Mouse (Mus musculus) embryonic facial prominence, embryonic 14.5 days (tissue): ENCODE results near the gene Mcfd2. TPM values are rescaled to one million over a fixed set of nuclear protein-coding genes. Genes with fewer than 3 reads are reported as not detected.

Source experiments
- ATAC-seq: fragments of 200-750 bp; cut with Nextera tagmentation; 2 replicates; pipeline ENCODE4 v1.8.0; 2017; ENCODE audit warnings: low read depth, moderate number of reproducible peaks, moderate TSS enrichment
- DNase-seq: peaks from one replicate; pipeline ENCODE4 v3.0.0-alpha.2; 2015; ENCODE audit warnings: low spot score
- H3K27ac ChIP-seq: fragments of 300-500 bp; sonication (generic); replicated peaks from 2 replicates; pipeline ENCODE4 v1.5.1; 2014; ENCODE audit warnings: low read depth, mild to moderate bottlenecking, low read length, moderate library complexity
- H3K27me3 ChIP-seq: fragments of 300-500 bp; sonication (generic); replicated peaks from 2 replicates; pipeline ENCODE4 v1.6.1; 2014; ENCODE audit warnings: low read length; ENCODE audit not compliant: control insufficient read depth, insufficient read depth
- H3K36me3 ChIP-seq: fragments of 300-500 bp; sonication (generic); 2 replicates; pipeline ENCODE4 v1.6.1; 2014; ENCODE audit warnings: low read length, mixed read lengths; ENCODE audit not compliant: control insufficient read depth, insufficient read depth
- H3K4me1 ChIP-seq: fragments of 300-500 bp; sonication (generic); 2 replicates; pipeline ENCODE4 v1.6.1; 2014; ENCODE audit warnings: antibody characterized with exemption, low read length; ENCODE audit not compliant: control insufficient read depth, insufficient read depth
- H3K4me2 ChIP-seq: fragments of 300-500 bp; sonication (generic); 2 replicates; pipeline ENCODE4 v1.6.1; 2014; ENCODE audit warnings: low read depth, mild to moderate bottlenecking, low read length, moderate library complexity, mixed read lengths
- H3K4me3 ChIP-seq: fragments of 300-500 bp; sonication (generic); 2 replicates; pipeline ENCODE4 v1.5.1; 2014; ENCODE audit warnings: low read depth, mild to moderate bottlenecking, low read length
- H3K9ac ChIP-seq: fragments of 300-500 bp; sonication (generic); 2 replicates; pipeline ENCODE4 v1.6.1; 2014; ENCODE audit warnings: low read depth, mild to moderate bottlenecking, low read length, moderate library complexity, mixed read lengths
- H3K9me3 ChIP-seq: fragments of 300-500 bp; sonication (generic); 2 replicates; pipeline ENCODE4 v1.6.1; 2016; ENCODE audit warnings: low read length; ENCODE audit not compliant: control insufficient read depth
- WGBS: fragments of 180-500 bp; shearing (Covaris S2); extraction: QIAGEN DNeasy Blood & Tissue Kit; methylation state at CpG from one replicate; pipeline ENCODE4 v1.1.7; 2014; 5-methylcytosine and 5-hydroxymethylcytosine counted together
- polyA plus RNA-seq: library from polyadenylated mRNA; unstranded; fragments of >200 nt; fragmentation: Nextera tagmentation; extraction: Ambion mirVana; gene quantifications from 2 replicates; pipeline ENCODE4 v1.2.1, GENCODE M21; 2014

Mcfd2 gene
- polyA plus RNA-seq, 1 experiment from 2014 or later: 113 TPM

GRCm38 (mm10) chr17:87269454-87269853, 3.7 kb upstream of the Mcfd2 start:
- H3K27me3 ChIP-seq: no peaks in the 10 kb centered on the region
- no peak overlapping the region for H3K27ac ChIP-seq
- no peaks in the 10 kb centered on the region for H3K36me3 ChIP-seq
- ATAC-seq: no peak
- no peak overlapping the region for H3K9ac ChIP-seq
- no peaks in the 10 kb centered on the region for H3K9me3 ChIP-seq
- 78% methylated on average over 6 of the region's 6 CpGs for WGBS
- H3K4me2 ChIP-seq: no peak overlapping the region
- H3K4me3 ChIP-seq: no peak overlapping the region
- no peak for DNase-seq
- peaks cover 6% of the 10 kb centered on the region; the same call in 1 of the 2 replicates for H3K4me1 ChIP-seq

- ATAC-seq: peak; percentile 60
- H3K27me3 ChIP-seq: no peaks in the 10 kb centered on the region
- peak overlapping the region; percentile 65 for H3K27ac ChIP-seq
- 5% methylated on average over 24 of the region's 28 CpGs for WGBS
- DNase-seq: no peak
- peak overlapping the region; percentile 92 for H3K9ac ChIP-seq
- H3K4me3 ChIP-seq: peak overlapping the region; percentile 81
- peaks cover 11% of the 10 kb centered on the region; the same call in 1 of the 2 replicates for H3K9me3 ChIP-seq
- H3K36me3 ChIP-seq: peaks cover 33% of the 10 kb centered on the region
- H3K4me1 ChIP-seq: peaks cover 9% of the 10 kb centered on the region; the same call in 1 of the 2 replicates
- H3K4me2 ChIP-seq: peak overlapping the region; percentile 69
These were observed 576 bp downstream of the Mcfd2 start for GRCm38 (mm10) chr17:87264927-87265791.

GRCm38 (mm10) chr17:87264054-87264830, 1.5 kb downstream of the Mcfd2 start:
- peaks cover 9% of the 10 kb centered on the region; the same call in 1 of the 2 replicates for H3K4me1 ChIP-seq
- DNase-seq (no peak), ATAC-seq (no peak)
- no peak overlapping the region for H3K27ac ChIP-seq
- 88% methylated on average over 11 of the region's 11 CpGs for WGBS
- peak overlapping the region; percentile 92; the same call in 1 of the 2 replicates for H3K9ac ChIP-seq
- peaks cover 42% of the 10 kb centered on the region for H3K36me3 ChIP-seq
- H3K9me3 ChIP-seq: peaks cover 11% of the 10 kb centered on the region; the same call in 1 of the 2 replicates
- H3K4me3 ChIP-seq: peak overlapping the region; percentile 81
- peak overlapping the region; percentile 69 for H3K4me2 ChIP-seq
- no peaks in the 10 kb centered on the region for H3K27me3 ChIP-seq

GRCm38 (mm10) chr17:87263401-87263800, 2.3 kb downstream of the Mcfd2 start:
- WGBS: 94% methylated on average over 6 of the region's 6 CpGs
- ATAC-seq (no peak), DNase-seq (no peak)
- peaks cover 9% of the 10 kb centered on the region; the same call in 1 of the 2 replicates for H3K4me1 ChIP-seq
- no peak overlapping the region for H3K4me2 ChIP-seq
- H3K27me3 ChIP-seq: no peaks in the 10 kb centered on the region
- peaks cover 11% of the 10 kb centered on the region; the same call in 1 of the 2 replicates for H3K9me3 ChIP-seq
- no peak overlapping the region for H3K27ac ChIP-seq
- peaks cover 47% of the 10 kb centered on the region for H3K36me3 ChIP-seq
- H3K9ac ChIP-seq: no peak overlapping the region
- no peak overlapping the region for H3K4me3 ChIP-seq

- no peaks in the 10 kb centered on the region for H3K4me1 ChIP-seq
- 85% methylated on average over 16 of the region's 16 CpGs for WGBS
- DNase-seq: no peak
- H3K36me3 ChIP-seq: peaks cover 72% of the 10 kb centered on the region
- no peak overlapping the region for H3K9ac ChIP-seq
- no peak overlapping the region for H3K27ac ChIP-seq
- peak; percentile 12; the same call in 1 of the 2 replicates for ATAC-seq
- H3K4me3 ChIP-seq: no peak overlapping the region
- no peak overlapping the region for H3K4me2 ChIP-seq
- no peaks in the 10 kb centered on the region for H3K9me3 ChIP-seq
- H3K27me3 ChIP-seq: no peaks in the 10 kb centered on the region
These were observed 10.1 kb downstream of the Mcfd2 start for GRCm38 (mm10) chr17:87255672-87256071.

- H3K36me3 ChIP-seq: peaks cover 60% of the 10 kb centered on the region
- H3K4me1 ChIP-seq: no peaks in the 10 kb centered on the region
- H3K27me3 ChIP-seq: no peaks in the 10 kb centered on the region
- no peaks in the 10 kb centered on the region for H3K9me3 ChIP-seq
- H3K4me3 ChIP-seq: no peak overlapping the region
- no peak overlapping the region for H3K27ac ChIP-seq
- no peak overlapping the region for H3K9ac ChIP-seq
- WGBS: 63% methylated on average over 8 of the region's 8 CpGs
- DNase-seq (peak; percentile 61), ATAC-seq (no peak)
- no peak overlapping the region for H3K4me2 ChIP-seq
These were observed 11.4 kb downstream of the Mcfd2 start for GRCm38 (mm10) chr17:87254384-87254783.

- Histone ChIP-seq H3K9me3 (peaks cover 13% of the 10 kb centered on the region; the same call in 1 of the 2 replicates), H3K9ac (no peak overlapping the region), H3K27ac (no peak overlapping the region), H3K4me3 (no peak overlapping the region), H3K27me3 (no peaks in the 10 kb centered on the region), H3K36me3 (no peaks in the 10 kb centered on the region), H3K4me1 (peaks cover 6% of the 10 kb centered on the region; the same call in 1 of the 2 replicates), H3K4me2 (no peak overlapping the region)
- ATAC-seq (no peak), DNase-seq (no peak)
- 83% methylated on average over 9 of the region's 9 CpGs for WGBS
These were observed 19.6 kb downstream of the Mcfd2 start for GRCm38 (mm10) chr17:87246103-87246502.

- DNase-seq (no peak), ATAC-seq (no peak)
- H3K27ac ChIP-seq: no peak overlapping the region
- peaks cover 13% of the 10 kb centered on the region; the same call in 1 of the 2 replicates for H3K9me3 ChIP-seq
- 51% methylated on average over 11 of the region's 11 CpGs for WGBS
- no peaks in the 10 kb centered on the region for H3K27me3 ChIP-seq
- no peaks in the 10 kb centered on the region for H3K36me3 ChIP-seq
- no peak overlapping the region for H3K9ac ChIP-seq
- H3K4me3 ChIP-seq: no peak overlapping the region
- H3K4me2 ChIP-seq: no peak overlapping the region
- no peaks in the 10 kb centered on the region; the same call in 1 of the 2 replicates for H3K4me1 ChIP-seq
These were observed 27.9 kb downstream of the Mcfd2 start for GRCm38 (mm10) chr17:87237826-87238225.
